Mouse (Mus musculus): ENCODE measurements around the gene Fcnb.

The Fcnb gene

DNA sequence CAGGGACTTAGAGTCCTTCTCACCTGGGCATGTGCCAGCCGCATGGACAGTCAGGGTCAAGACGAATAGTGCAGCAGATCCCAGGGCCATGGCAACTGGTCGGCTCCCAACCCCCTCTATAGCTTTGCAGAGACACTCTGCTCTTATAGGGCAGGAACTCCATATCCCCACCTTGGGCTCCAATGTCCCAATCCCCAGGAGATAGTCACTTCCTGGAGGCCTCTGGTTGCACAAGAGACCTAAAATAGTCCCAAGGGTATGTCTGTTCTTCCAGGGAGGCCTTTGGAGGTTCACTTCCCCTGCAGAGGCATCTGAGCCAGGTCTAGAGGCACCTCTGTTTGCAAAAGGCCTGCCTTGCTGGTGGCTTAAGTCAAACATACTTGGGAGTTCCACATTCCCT, at the start of gene Fcnb:
TSS of gene Fcnb (minus strand) at position 118 of the 400 bp plus-strand sequence.
- no peak for DNase-seq (ENCODE audit: low read depth, low spot score)

DNA sequence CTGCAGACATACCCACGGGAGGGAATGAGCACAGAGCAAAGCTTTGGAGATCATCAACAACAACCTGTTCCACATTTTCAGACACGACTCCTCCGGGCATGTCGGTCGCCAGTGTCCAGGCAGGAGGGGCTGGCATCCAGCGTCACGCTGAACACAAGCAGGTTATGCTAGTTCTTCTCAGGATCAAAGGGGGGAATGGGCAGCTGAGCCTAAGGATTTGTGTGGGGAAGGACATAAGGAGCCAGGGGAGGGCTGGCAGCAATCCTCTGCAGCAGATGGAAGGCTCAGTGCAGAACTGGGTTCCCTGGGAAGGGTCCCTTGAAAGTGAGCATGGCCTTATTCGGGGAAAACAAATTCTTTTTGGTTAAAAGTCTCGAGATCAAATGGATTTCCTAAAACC, 49.1 kb upstream of the Fcnb start:
- no peak for DNase-seq (ENCODE audit: low read depth, low spot score)

DNA sequence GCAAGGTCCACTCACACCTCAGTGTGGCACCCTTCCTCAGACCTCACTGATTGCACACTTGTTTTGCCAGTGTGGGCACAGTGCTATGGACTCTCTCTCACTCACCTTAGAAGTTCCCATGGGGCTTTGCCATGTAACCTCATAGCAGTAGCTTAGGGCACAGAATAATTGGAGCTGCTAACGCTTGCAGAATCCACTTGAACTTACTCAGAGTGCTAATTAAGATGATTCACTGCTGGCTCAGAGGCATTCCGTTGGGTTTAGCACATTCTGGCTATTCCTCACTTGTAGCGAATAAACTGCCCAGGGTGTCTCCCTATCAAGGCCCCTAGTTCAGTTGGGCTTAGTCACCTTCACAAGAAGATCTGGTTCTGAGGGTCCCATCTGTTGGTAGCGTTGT, 47.4 kb upstream of the Fcnb start:
- DNase-seq (ENCODE audit: low read depth, low spot score), result no peak

DNA sequence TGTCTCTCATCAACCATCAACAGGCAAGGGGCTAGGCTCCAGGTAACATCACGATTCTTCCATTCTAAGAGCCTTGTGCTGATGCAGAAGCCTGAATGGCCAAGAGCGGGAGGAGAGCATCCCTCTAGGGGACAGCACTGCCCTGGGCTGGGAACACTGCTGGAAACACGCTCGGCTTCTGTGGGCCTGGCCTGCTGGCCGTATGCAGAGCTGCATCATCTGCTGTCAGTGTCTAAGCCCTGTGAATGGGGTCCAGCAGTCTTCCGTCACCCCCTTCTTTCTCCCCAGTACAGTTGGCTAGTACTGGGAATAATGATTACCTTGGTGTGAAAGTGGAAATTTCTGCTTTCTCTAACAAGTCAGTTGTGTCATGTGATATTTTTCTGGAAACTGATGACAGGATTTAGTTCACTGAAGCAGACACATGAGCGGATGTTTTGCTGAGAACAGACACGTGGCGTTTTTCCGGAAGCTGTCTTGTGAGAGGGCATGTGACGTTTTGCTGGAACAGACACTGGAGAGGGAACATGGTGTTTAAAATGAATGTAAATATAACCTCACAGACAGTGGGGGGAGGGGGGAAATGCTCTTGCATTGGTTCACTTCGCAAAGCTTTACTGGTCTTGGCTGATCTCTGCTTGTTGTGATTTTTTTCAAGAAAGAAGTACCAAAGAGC, 42.2 kb upstream of the Fcnb start:
- no peak for DNase-seq (ENCODE audit: low read depth, low spot score)

DNA sequence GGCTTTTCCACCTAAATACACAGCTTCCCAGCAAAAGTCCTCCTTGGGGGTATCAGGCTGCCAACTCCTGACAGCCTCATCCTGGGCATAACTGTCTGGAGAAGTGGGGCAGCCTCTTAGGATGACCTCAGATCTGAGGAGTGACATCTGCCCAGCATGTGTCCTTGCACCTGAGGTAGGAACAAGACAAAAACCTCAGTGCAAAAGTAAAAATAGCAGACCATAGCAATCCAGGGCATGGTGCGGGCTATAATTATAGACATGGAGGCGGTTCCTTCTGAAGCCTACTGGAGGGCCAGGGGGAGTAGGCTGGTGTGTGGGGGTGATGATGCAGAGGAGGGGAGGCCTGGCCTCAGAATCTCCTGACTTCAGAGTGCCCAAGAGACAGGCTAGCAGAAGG, 39.2 kb upstream of the Fcnb start:
- no peak for DNase-seq (ENCODE audit: low read depth, low spot score)

DNA sequence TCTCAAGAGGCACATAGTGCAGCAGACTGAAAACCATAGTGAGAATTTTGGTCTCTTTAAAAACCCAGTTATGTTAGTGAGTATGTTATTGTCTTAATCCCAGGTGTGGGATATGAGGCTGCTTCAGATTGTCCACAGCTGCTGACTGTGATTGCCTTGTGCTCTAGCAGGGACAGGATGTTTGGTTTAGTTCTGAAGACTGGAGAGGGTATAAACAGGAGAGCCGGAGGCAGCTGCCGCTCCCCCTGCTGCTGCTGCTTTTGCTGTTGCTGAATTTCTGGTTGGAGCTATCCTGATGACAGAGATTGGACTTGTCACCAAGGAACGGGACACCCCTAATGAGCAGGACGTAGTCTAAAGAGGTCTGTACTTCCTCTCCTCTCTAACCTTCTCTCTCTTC, 36.6 kb upstream of the Fcnb start:
- DNase-seq (ENCODE audit: low read depth, low spot score), result no peak

DNA sequence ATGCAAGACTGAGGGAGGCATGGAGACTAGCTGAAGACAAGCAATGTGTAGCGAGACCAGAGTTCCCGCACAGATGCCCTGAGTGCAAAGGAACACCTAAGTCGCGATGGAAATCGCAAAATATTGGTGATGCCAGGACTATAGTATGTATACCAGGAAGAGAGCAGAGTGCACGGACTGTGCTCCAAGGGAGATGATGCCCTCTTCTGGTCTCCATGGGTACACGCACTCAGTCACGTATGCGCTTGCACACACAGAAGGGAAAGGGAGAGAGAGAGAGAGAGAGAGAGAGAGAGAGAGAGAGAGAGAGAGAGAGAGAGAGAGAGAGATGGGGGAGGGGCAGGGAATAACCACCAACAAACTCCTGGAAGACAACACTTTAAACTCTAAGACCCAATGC, 35.7 kb upstream of the Fcnb start:
- DNase-seq (ENCODE audit: low read depth, low spot score), result no peak

DNA sequence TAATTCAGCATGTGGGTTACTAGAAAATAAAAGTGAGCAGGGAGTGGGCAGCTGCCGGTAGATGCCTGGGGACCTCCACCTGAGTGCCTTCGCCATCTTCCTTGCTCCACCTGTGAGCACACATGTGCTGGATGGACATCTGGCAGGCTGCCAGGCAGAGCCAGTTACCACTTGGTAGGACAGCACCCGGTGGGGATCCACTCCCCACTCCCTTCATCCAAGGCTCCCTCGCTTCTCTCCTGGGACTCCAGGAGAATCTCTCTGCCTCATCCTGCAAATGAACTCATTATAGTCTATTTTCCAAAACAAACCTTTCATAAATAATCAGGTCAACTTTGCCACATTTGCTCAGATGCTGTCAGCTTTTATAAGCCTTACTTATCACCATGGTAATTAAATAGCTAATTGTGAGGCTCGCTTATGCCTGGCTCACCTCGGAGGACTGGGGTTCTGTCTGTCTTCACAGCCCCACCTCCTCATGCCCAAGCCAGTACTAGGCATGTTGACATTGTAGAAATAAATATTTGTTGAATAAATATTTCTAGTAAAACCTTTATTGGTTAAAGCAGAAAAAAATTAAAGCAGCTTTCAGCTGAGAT, 33.9 kb upstream of the Fcnb start:
- DNase-seq (ENCODE audit: low read depth, low spot score), result no peak

DNA sequence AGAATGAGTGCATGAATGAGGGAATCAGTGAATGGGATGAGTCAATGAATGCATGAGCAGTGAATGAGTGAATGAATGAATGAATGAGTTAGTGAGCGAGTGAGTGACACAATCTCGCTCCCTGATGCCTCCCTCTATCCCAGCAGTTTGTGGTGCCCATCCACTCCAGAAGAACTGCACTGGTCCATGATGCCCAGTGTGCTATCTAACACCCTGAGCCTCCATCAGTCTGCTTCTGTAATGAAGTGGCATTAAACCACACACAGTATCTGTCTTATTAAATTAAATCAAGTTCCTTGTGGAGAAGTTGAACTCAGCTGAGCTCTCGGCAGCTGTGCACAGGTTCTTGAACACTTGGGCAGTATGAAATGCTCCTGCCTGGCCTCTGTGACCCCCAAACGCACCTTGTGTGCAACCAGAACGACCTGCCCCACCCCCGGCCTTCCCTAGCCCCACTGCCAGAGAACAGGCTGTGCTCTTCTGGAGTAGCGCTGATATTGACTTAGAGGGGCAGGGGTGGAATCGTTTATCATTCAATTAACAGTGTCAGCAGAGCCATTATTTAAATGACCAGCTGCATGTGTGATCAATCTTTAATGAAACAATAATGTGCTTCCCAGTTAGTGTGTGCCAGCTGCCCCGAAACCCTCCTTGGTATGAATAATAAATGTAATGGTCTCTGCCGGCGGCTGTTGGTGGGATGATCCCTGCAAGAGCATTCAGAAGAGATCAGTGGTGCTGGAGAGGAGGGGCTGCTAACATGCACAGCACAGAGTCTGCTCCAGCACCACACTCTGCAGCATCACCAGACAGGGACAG, 33.0 kb upstream of the Fcnb start:
- DNase-seq (ENCODE audit: low read depth, low spot score), result peak; percentile 59

DNA sequence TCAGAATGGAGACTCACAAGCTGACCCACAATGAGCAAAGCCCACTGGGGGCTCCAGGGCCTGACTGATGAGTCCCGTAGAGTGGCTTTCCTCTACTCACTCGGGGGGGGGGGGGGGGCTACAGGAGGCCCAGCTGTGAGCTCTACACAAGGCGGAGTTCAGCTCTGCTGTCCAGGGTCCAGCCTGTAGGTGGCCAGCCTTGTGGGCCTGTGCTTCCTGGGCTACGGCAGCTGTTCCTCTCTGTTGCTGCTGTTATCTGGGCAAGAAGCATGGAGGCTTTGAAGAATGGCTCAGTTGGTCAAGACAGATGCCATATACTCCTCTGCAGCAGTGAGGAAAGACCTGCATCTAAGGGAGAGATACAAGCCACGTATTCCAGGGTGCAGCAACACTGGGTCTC, 24.1 kb upstream of the Fcnb start:
- no peak for DNase-seq (ENCODE audit: low read depth, low spot score)

DNA sequence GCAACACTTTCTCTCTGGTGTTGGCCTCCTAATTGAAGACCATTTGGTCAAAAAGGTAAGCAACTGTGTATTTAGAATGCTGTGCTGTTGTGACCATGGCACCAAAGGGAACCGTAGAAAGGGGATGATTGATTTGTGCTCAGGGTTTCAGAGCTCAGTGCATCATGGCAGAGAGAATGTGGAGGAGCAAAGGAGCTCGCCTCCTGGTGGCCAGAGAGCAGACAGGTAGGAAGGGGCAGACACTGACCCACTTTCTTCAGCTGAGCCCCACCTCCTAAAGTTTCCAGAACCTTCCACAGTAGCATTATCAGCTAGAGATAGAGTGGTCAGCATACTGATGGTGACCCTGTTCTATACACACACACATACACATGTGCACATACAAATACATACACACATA, 21.3 kb upstream of the Fcnb start:
- DNase-seq (ENCODE audit: low read depth, low spot score), result no peak

DNA sequence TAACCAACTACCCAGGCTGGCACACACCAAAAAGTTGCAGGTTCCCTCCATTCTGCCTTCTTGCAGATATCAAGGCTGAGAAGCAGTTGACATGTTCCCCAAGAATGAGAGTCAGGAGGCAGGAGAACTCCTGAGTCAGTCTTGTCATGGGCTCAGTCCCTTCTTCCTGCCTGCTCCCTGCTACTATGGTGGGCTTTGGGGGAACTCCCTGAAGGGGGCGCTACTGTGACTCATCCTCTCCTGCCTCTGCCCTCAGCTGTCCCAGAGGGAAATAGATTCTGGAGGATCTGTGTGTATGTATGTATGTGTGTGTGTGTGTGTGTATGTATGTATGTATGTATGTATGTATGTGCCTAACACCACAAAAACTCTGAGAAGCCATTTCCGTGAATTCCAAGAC, 19.0 kb upstream of the Fcnb start:
- DNase-seq (ENCODE audit: low read depth, low spot score), result no peak

DNA sequence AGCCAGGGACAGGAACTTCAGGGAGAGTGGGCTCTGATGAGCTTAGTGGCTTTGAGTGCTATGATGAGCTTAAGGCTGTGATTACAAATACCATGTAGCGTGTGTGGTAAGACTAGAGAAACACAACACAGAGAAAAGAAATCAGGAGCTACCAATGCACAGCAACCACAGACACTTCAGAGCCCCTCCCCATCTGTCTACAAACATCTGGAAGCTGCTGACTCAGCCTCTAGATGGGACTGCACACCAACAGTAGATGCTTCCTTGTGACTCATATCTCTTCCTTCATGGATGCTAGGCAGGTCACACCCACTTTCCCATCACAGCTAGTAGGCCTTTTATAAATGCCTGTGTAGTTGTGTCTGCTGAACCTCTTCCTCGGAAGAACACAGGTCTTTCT, 17.2 kb upstream of the Fcnb start:
- no peak for DNase-seq (ENCODE audit: low read depth, low spot score)

DNA sequence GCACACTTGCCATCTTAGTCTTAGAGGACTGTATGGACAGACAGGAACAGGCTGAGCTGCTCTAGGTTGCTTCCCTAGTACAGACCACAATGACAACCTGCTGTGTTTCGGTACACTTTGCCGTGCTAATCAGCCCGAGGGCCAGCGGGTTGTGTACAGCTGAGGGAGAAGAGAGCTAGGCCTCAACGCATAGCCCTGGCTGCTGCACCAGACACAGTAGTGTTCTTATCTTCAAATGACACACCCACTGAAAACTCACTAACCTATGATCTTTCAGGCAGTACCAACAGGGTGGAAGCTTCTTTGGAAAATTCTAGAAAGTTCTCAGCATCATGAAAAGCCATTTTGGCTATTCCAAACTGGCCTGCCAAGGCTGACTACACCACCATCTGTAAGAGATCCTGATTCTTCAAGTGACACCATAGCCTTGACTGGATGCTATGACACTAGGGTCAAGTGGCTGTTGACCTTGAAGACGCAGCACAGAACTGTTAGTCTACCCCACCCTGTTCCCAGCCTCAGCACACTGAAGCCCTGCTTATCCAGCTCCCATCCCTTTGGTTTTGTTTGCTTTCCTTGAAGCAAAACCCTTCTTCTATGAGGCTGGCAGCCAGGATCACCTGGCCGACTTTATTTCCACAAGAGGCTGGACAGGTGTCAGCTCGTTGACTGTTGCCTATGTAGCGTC, 16.3 kb upstream of the Fcnb start:
- no peak for DNase-seq (ENCODE audit: low read depth, low spot score)

DNA sequence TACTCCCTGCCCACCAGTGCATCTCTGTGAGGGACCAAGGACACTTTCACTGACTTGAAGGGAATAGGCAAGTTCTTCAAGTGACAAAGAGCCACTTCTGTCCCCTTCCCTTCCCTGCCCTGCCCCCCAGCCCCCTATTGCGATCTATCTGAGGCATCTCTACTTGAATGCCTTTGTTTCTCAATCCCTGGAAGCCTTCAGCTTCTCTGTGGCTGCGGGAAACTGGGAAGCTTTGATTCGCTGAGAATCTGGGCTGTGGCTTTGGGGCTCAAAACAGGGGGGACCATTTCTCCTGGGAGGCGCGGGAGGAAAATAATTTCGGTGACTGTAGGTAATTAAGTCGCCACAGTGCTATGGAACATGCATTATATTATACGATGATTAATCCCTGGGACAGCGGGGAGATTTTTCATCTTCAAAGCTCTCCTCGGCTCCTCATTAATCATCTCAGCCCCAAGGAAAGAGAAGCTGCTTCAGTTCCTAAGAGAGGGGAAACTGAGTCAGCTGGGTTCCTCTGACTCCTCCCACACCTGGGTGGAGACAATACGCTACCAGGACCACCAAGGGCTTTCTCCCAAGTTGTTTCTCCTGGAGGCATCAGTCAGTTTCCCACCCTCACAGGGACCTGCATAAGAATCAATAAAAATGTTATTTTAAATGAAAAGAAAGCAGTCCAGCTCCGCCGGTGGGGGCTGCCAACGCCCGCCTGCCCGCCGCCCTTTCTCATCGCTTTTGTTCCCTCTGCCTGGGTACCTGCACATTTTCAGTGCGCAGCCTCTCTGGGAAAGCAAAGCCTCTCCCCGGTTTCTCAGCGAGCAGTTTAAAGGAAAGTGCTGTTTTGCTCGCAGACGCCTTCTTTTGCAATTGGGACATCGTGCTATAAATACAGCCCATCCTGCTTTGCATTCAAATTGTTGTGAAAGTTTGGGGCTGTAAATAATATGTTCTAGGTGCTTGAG, 14.1 kb upstream of the Fcnb start:
- no peak for DNase-seq (ENCODE audit: low read depth, low spot score)

DNA sequence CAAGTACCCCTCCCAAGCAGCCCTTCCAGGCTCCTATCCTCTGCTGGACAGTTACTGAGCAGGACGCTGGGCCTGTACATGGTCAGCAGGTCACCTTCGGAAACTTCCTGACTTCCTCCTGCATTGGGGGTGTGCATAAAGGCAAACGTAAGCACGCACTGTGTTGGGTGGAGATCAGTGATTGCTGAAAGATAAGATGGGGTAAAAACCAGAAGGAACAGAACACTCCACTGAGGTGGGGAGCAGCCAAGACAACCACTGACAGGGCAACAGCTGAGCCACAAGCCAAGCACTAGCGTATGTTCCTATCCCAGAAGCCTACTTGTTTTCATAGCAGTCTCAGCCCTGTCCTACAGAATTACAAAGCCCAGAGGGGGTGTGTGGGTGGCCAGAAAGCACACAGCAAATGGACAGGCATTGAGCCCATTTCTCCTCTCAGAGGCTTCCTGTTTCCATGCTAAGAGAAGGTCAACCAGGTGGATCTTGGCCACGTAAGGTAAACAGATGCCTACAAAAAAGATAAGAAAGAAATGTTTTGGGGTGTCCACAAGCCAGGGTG, 12.1 kb upstream of the Fcnb start:
- DNase-seq (ENCODE audit: low read depth, low spot score), result no peak

DNA sequence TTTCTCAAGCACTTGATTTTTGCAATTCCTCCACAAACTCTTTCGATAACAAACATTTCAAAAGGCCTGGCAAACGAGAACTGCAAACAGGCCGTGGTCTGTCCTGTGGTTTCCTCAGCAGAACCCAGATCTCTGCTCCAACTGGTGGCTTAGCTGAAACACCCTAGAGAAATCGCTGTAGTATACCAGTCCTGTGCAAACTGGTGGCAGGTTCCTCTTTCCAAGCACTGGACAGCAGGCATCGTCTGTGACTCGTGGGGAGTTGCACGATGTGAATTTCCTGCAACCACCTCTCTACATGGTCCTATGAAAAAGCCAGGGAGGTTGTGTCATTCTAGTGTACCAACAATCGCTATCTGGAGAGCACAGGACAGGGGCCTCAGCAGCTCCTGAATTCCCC, 7.4 kb upstream of the Fcnb start:
- DNase-seq (ENCODE audit: low read depth, low spot score), result no peak

DNA sequence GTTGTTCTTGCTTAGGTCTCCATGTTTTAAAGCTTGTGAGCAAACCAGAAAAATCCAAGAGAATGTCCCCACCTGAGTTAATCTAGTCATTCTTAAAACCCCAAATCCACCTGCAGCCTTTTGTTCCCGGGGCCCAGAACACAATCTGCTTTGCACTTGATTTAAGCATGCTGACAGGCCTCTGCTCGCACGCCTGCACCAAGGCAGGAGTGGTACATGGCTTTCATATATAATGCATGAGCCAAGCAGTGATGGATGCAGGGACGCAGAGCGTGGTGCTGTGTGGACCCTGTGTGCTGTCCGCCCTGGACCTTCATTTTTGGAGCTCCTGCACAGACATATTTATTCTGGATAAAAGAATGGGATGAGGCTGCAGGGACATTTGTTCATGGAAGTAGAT, 6.4 kb upstream of the Fcnb start:
- DNase-seq (ENCODE audit: low read depth, low spot score), result no peak

DNA sequence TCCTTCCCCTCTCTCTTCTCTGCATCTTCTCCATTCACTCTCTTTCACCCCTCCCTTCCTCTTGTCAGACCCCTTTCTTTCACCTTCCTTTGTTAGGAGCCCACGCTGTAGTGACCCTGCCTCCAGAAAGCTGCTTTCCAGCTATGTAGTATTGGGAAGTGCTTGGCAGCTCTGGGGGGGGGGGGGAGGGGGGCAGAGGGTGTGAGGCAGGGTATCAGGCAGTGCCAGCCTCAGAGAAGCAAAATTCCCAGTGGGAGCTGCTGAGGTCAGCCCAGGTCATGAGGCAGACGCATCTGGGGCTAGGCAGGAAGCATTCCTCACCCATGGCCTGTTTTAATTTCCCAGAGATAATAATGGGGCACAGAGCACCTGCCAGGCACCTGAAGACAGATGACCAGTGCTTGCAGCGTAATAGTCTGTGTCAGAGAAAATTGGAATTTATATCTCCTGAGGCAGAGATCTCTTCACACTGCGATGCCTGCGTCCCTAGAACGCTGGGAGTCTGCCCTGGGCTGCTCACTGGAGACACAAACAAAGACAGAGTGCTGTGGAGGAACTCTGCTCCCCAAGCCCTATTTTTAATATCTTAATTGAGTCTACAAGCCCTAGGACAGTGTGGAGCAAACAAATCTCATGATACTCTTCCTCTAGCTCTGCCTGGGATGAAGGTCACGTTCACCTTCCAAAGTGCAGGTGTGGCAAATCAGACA, 5.8 kb upstream of the Fcnb start:
- peak; percentile 41 for DNase-seq (ENCODE audit: low read depth, low spot score)

DNA sequence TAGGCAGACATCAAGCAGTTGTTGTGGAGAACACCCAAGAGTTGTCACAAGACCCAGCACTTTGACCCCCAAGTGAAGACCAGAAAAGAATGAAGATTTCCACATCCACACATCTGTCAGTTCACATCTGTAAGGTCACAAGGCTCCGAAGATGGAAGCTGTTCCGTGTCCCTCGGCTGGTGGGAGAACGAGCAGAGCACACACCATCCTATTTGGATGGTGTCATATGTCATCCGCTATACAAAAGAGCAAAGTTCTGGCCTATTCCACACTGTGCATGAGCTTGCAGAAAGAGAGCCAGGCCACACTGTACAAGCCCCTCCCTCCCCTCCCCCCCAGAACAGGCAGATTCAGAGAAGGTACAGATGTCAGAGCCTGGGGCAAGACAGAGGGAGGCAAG, 4.4 kb upstream of the Fcnb start:
- peak; percentile 19 for DNase-seq (ENCODE audit: low read depth, low spot score)

Measured in mesoderm, embryonic 11.5 days (tissue).